Mouse (Mus musculus): ENCODE results near the gene Lmntd1.

Lmntd1 gene

GRCm38 (mm10) chr6:145565663-145566062 lies 48.5 kb downstream of the Lmntd1 start:
- in situ Hi-C loops (cut with MseI, MboI) = no loop called here

- in situ Hi-C loops (cut with MseI, MboI) = no loop called here
Measured at GRCm38 (mm10) chr6:145564671-145565070, 49.4 kb downstream of the Lmntd1 start.

GRCm38 (mm10) chr6:145557059-145557992 lies 56.8 kb downstream of the Lmntd1 start:
- in situ Hi-C loops (cut with MseI, MboI) = no loop called here

- in situ Hi-C loops (cut with MseI, MboI) = no loop called here
Measured at GRCm38 (mm10) chr6:145553226-145553625, 60.9 kb downstream of the Lmntd1 start.

GRCm38 (mm10) chr6:145552817-145553216 lies 61.3 kb downstream of the Lmntd1 start:
- in situ Hi-C loops (cut with MseI, MboI) = no loop called here

- in situ Hi-C loops (cut with MseI, MboI) = no loop called here
Measured at GRCm38 (mm10) chr6:145550993-145551392, 63.1 kb downstream of the Lmntd1 start.

- in situ Hi-C loops (cut with MseI, MboI) = no loop called here
Measured at GRCm38 (mm10) chr6:145545927-145546641, 68.0 kb downstream of the Lmntd1 start.

GRCm38 (mm10) chr6:145544838-145545237 lies 69.3 kb downstream of the Lmntd1 start:
- in situ Hi-C loops (cut with MseI, MboI) = no loop called here

- in situ Hi-C loops (cut with MseI, MboI) = no loop called here
Measured at GRCm38 (mm10) chr6:145544304-145544703, 69.8 kb downstream of the Lmntd1 start.

GRCm38 (mm10) chr6:145539568-145539859 lies 74.6 kb downstream of the Lmntd1 start:
- in situ Hi-C loops (cut with MseI, MboI) = no loop called here

- in situ Hi-C loops (cut with MseI, MboI) = no loop called here
Measured at GRCm38 (mm10) chr6:145538787-145539567, 75.1 kb downstream of the Lmntd1 start.

- in situ Hi-C loops (cut with MseI, MboI) = no loop called here
Measured at GRCm38 (mm10) chr6:145530464-145530863, 83.7 kb downstream of the Lmntd1 start.

- in situ Hi-C loops (cut with MseI, MboI) = no loop called here
Measured at GRCm38 (mm10) chr6:145523337-145523736, 90.8 kb downstream of the Lmntd1 start.

- in situ Hi-C loops (cut with MseI, MboI) = no loop called here
Measured at GRCm38 (mm10) chr6:145522617-145523016, 91.5 kb downstream of the Lmntd1 start.

- in situ Hi-C loops (cut with MseI, MboI) = no loop called here
Measured at GRCm38 (mm10) chr6:145517002-145517401, 97.1 kb downstream of the Lmntd1 start.

- in situ Hi-C loops (cut with MseI, MboI) = no loop called here
Measured at GRCm38 (mm10) chr6:145515859-145516581, 98.1 kb downstream of the Lmntd1 start.

GRCm38 (mm10) chr6:145511265-145511664 lies 102.9 kb downstream of the Lmntd1 start:
- in situ Hi-C loops (cut with MseI, MboI) = no loop called here

- in situ Hi-C loops (cut with MseI, MboI) = no loop called here
Measured at GRCm38 (mm10) chr6:145508828-145509227, 105.3 kb downstream of the Lmntd1 start.

- in situ Hi-C loops (cut with MseI, MboI) = no loop called here
Measured at GRCm38 (mm10) chr6:145501751-145502150, 112.4 kb downstream of the Lmntd1 start.

- in situ Hi-C loops (cut with MseI, MboI) = no loop called here
Measured at GRCm38 (mm10) chr6:145499574-145500546, 114.3 kb downstream of the Lmntd1 start.

Measured in mouse trophoblast stem cell (cell line).